In genomic region chr4:136808478-136808877, GRCm38 (mm10) we compare ENCODE assay signal across 10 mouse cellular contexts. TPM values are rescaled to one million over a fixed set of nuclear protein-coding genes. Genes with fewer than 3 reads are reported as not detected.
DNase-seq lines count a peak whose midpoint lies in the region; ATAC-seq and TF ChIP-seq lines count a peak whose summit lies in the region.
"Had no signal": no experiment of that assay in that cellular context is flagged by ENCODE, and none has a peak within 500 bp of the region (broad histone marks: within the 10 kb centered on the region; RNA-seq: fewer than 3 reads in every experiment).

No protein-coding gene starts in this region.

- peaks cover 97% of the 10 kb centered on the region for H3K4me1 ChIP-seq in hindbrain, embryonic 10.5 days (replicated peaks)
- H3K4me1 ChIP-seq in hindbrain, embryonic 14.5 days (replicated peaks; ENCODE audit: control insufficient read depth, insufficient read depth, low read length), result peaks cover 39% of the 10 kb centered on the region
- peaks cover 82% of the 10 kb centered on the region for H3K4me1 ChIP-seq in embryonic facial prominence, embryonic 10.5 days
- H3K4me1 ChIP-seq in lung, adult 2 months (ENCODE audit: control insufficient read depth, insufficient read depth, low read length), result no peaks in the 10 kb centered on the region

- peaks cover 15% of the 10 kb centered on the region for H3K36me3 ChIP-seq in hindbrain, embryonic 10.5 days
- H3K36me3 ChIP-seq in hindbrain, embryonic 14.5 days (replicated peaks; ENCODE audit: control insufficient read depth, insufficient read depth), result no peaks in the 10 kb centered on the region
- H3K36me3 ChIP-seq in embryonic facial prominence, embryonic 10.5 days (replicated peaks), result peaks cover 10% of the 10 kb centered on the region

- H3K4me3 ChIP-seq in hindbrain, embryonic 10.5 days, result no peak overlapping the region
- H3K4me3 ChIP-seq in hindbrain, embryonic 14.5 days (replicated peaks; ENCODE audit: low read length), result no peak overlapping the region
- no peak overlapping the region for H3K4me3 ChIP-seq in embryonic facial prominence, embryonic 10.5 days
- H3K4me3 ChIP-seq in lung, adult 2 months (replicated peaks; ENCODE audit: extremely low read depth, low read depth, low read length), result no peak overlapping the region

- 26% methylated on average over 11 of the region's 11 CpGs for WGBS in hindbrain, embryonic 10.5 days
- WGBS in hindbrain, embryonic 14.5 days, result 22% methylated on average over 11 of the region's 11 CpGs
- WGBS in embryonic facial prominence, embryonic 10.5 days, result 32% methylated on average over 11 of the region's 11 CpGs
- 46% methylated on average over 11 of the region's 11 CpGs for WGBS in lung, adult 2 months

- no peak for DNase-seq in hindbrain, embryonic 10.5 days (ENCODE audit: low spot score)
- DNase-seq in hindbrain, embryonic 14.5 days (ENCODE audit: low spot score), result no peak
- peak; percentile 16 for DNase-seq in 416B (ENCODE audit: low read depth)
- DNase-seq in embryonic facial prominence, embryonic 10.5 days (ENCODE audit: low spot score), result no peak
- DNase-seq in mesoderm, embryonic 11.5 days (ENCODE audit: low read depth, low spot score), result peak; percentile 54
- DNase-seq in gastrocnemius, postnatal 36 days, result no peak
- no peak for DNase-seq in lung, adult 2 months
- DNase-seq in left cerebral cortex, postnatal 10 days (ENCODE audit: extremely low spot score in 1 of 2, low spot score in 2 of 2), result no peak
- DNase-seq: embryo, embryonic 11 days; lung, postnatal 36 days had no signal

- H3K9me3 ChIP-seq in hindbrain, embryonic 10.5 days, result no peaks in the 10 kb centered on the region
- no peaks in the 10 kb centered on the region for H3K9me3 ChIP-seq in hindbrain, embryonic 14.5 days (ENCODE audit: control insufficient read depth, low read length)
- H3K9me3 ChIP-seq in embryonic facial prominence, embryonic 10.5 days, result no peaks in the 10 kb centered on the region

- no peak for TF ChIP-seq CTCF in lung, adult 2 months (IDR thresholded peaks at IDR 0.05; ENCODE audit: insufficient read depth, low read length)

- intact Hi-C loops in gastrocnemius, postnatal 36 days (cut with DNase I), result no loop called here
- intact Hi-C loops in left cerebral cortex, postnatal 10 days (cut with DNase I), result no loop called here

- H3K27ac ChIP-seq in hindbrain, embryonic 10.5 days, result peak overlapping the region; percentile 81
- H3K27ac ChIP-seq in hindbrain, embryonic 14.5 days, result no peak overlapping the region
- peak overlapping the region; percentile 72; the same call in 1 of the 2 replicates for H3K27ac ChIP-seq in embryonic facial prominence, embryonic 10.5 days (replicated peaks)

- ATAC-seq in hindbrain, embryonic 14.5 days (ENCODE audit: low FRiP score), result no peak

- no peak overlapping the region for H3K4me2 ChIP-seq in hindbrain, embryonic 14.5 days (replicated peaks)

- no peak overlapping the region; the same call in 1 of the 2 replicates for H3K9ac ChIP-seq in hindbrain, embryonic 14.5 days

- H3K27me3 ChIP-seq in hindbrain, embryonic 10.5 days (ENCODE audit: insufficient read depth, poor library complexity, severe bottlenecking), result no peaks in the 10 kb centered on the region
- H3K27me3 ChIP-seq in hindbrain, embryonic 14.5 days (ENCODE audit: control insufficient read depth, insufficient read depth, low read length), result no peaks in the 10 kb centered on the region
- H3K27me3 ChIP-seq in embryonic facial prominence, embryonic 10.5 days (replicated peaks; ENCODE audit: low read depth, poor library complexity, severe bottlenecking), result no peaks in the 10 kb centered on the region

- no peak for TF ChIP-seq POLR2A in lung, adult 2 months (IDR thresholded peaks at IDR 0.05; ENCODE audit: borderline replicate concordance, extremely low read depth, low read depth, low read length)

RNA-seq across cellular contexts. Expression of gene Ephb2, which starts 27.3 kb away (rescaled TPM):
- polyA plus RNA-seq in hindbrain, embryonic 10.5 days (2016; fragmentation: Nextera tagmentation; extraction: Ambion mirVana), result 13.4 and 21.5 TPM in 2 replicates
- 26.6 and 28.1 TPM in 2 replicates for polyA plus RNA-seq in hindbrain, embryonic 14.5 days (2014; fragmentation: Nextera tagmentation; extraction: Ambion mirVana)
- polyA plus RNA-seq in embryonic facial prominence, embryonic 10.5 days (2016; fragmentation: Nextera tagmentation; extraction: Ambion mirVana), result 10.7 and 12.4 TPM in 2 replicates
- total RNA-seq in gastrocnemius, postnatal 36 days (2021), result under 1 TPM; 0.87 to 0.94 TPM
- polyA plus RNA-seq in lung, adult 2 months (2012; rRNA removed), result 4.6 and 6.8 TPM in 2 replicates
- 10 to 100 TPM; 45.5 to 46.0 TPM for total RNA-seq in left cerebral cortex, postnatal 10 days (2021)

Comparison
In these comparisons a context has a peak if more than half of its experiments do, and no peak if none do; other contexts are left out.
1. DNase-seq: peak in 416B (single experiment) and mesoderm, embryonic 11.5 days (single experiment); none in hindbrain, embryonic 10.5 days (single experiment), hindbrain, embryonic 14.5 days (single experiment), embryonic facial prominence, embryonic 10.5 days (single experiment), gastrocnemius, postnatal 36 days (0 of 2), lung, adult 2 months (single experiment) and left cerebral cortex, postnatal 10 days (0 of 2).